Mouse (Mus musculus) stomach, postnatal 0 days (tissue): ENCODE results near the gene Cd19.

Experiments
- CTCF ChIP-seq: IDR thresholded peaks from 2 replicates; pipeline ENCODE4 v1.5.1; 2016; ENCODE audit warnings: antibody characterized with exemption, low read depth, mild to moderate bottlenecking, moderate library complexity
- EP300 ChIP-seq: optimal IDR thresholded peaks from 2 replicates; pipeline ENCODE3; 2016; ENCODE audit warnings: antibody characterized with exemption

DNA sequence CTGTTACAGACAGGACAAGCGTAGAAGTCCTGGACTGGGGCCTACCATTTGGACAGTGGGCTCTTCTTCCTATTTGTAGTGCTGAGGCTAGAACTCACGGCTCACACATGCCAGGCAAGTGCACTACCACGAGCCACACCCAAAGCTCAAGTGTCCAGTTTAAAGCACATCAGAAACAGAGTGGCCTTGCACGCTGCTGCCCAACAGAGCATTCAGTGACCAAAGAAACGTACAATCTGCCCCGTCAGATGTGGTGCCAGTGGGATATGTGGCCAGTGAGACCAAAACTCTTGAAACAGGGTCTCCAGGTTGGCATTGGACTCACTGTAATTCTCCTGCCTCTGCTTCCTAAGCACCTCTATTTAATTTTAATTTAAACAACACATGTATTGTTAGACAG lies 36.0 kb upstream of the Cd19 start:
- no peak for TF ChIP-seq CTCF
- no peak for TF ChIP-seq EP300
